Mouse (Mus musculus) heart, postnatal 0 days (tissue): ENCODE measurements at regions not wholly inside any gene's neighbourhood (a gene's known extent, or its start where the extent isn't known, plus 50 kb on each side); places are given as distances from the start of the nearest gene placed in this dataset.

Experiments used
- ATAC-seq: fragments of 200-750 bp; cut with Nextera tagmentation; 2 replicates; pipeline ENCODE4 v1.8.0; 2017; ENCODE audit warnings: low read depth, moderate number of reproducible peaks, moderate library complexity; ENCODE audit not compliant: insufficient read depth
- DNase-seq: peaks from one replicate; pipeline ENCODE4 v3.0.0-alpha.2; 2016; ENCODE audit warnings: low spot score
- H3K27ac ChIP-seq: fragments of 300-500 bp; sonication (generic); 2 replicates; pipeline ENCODE4 v1.5.1; 2014; ENCODE audit warnings: low read depth, mild to moderate bottlenecking
- H3K27me3 ChIP-seq: fragments of 300-500 bp; sonication (generic); 2 replicates; pipeline ENCODE4 v1.6.1; 2014; ENCODE audit warnings: low read length, mixed read lengths; ENCODE audit not compliant: control insufficient read depth, insufficient read depth
- H3K36me3 ChIP-seq: fragments of 300-500 bp; sonication (generic); replicated peaks from 2 replicates; pipeline ENCODE4 v1.6.1; 2014; ENCODE audit warnings: low read length, mixed read lengths; ENCODE audit not compliant: control insufficient read depth, insufficient read depth
- H3K4me1 ChIP-seq: fragments of 300-500 bp; sonication (generic); 2 replicates; pipeline ENCODE4 v1.6.1; 2014; ENCODE audit warnings: antibody characterized with exemption; ENCODE audit not compliant: control insufficient read depth, insufficient read depth
- H3K4me2 ChIP-seq: fragments of 300-500 bp; sonication (generic); 2 replicates; pipeline ENCODE4 v1.6.1; 2014; ENCODE audit warnings: low read depth, mild to moderate bottlenecking, low read length, moderate library complexity
- H3K4me3 ChIP-seq: fragments of 300-500 bp; sonication (generic); 2 replicates; pipeline ENCODE4 v1.5.1; 2014; ENCODE audit warnings: low read depth, low read length
- H3K9ac ChIP-seq: fragments of 300-500 bp; sonication (generic); replicated peaks from 2 replicates; pipeline ENCODE4 v1.6.1; 2014; ENCODE audit warnings: low read depth, low read length, mixed read lengths
- H3K9me3 ChIP-seq: fragments of 300-500 bp; sonication (generic); replicated peaks from 2 replicates; pipeline ENCODE4 v1.6.1; 2016; ENCODE audit warnings: low read length; ENCODE audit not compliant: control insufficient read depth
- CTCF ChIP-seq: IDR thresholded peaks from 2 replicates; pipeline ENCODE4 v1.5.1; 2016; ENCODE audit warnings: antibody characterized with exemption, control low read depth, low read depth
- EP300 ChIP-seq: IDR thresholded peaks from 2 replicates; pipeline ENCODE4 v1.6.1; 2016; ENCODE audit warnings: antibody characterized with exemption, low read depth
- WGBS: fragments of 180-500 bp; shearing (Covaris S2); extraction: QIAGEN DNeasy Blood & Tissue Kit; methylation state at CpG from one replicate; pipeline ENCODE4 v1.1.7; 2014; 5-methylcytosine and 5-hydroxymethylcytosine counted together

- ATAC-seq (no peak), DNase-seq (no peak)
- Histone ChIP-seq H3K4me1 (no peaks in the 10 kb centered on the region), H3K9me3 (no peaks in the 10 kb centered on the region), H3K36me3 (no peaks in the 10 kb centered on the region), H3K27me3 (no peaks in the 10 kb centered on the region), H3K27ac (no peak overlapping the region), H3K9ac (no peak overlapping the region), H3K4me3 (no peak overlapping the region), H3K4me2 (no peak overlapping the region)
- 52% methylated on average over 1 of the region's 1 CpGs for WGBS
- no peak for TF ChIP-seq CTCF
- TF ChIP-seq EP300: no peak
These were observed 113.0 kb downstream of the Tent5c start for GRCm38 (mm10) chr3:100376162-100376561.

GRCm38 (mm10) chr3:100366884-100367840 is 122.0 kb downstream of the Tent5c start:
- Histone ChIP-seq H3K36me3 (no peaks in the 10 kb centered on the region), H3K4me1 (no peaks in the 10 kb centered on the region), H3K27ac (no peak overlapping the region), H3K4me2 (no peak overlapping the region), H3K9me3 (no peaks in the 10 kb centered on the region), H3K27me3 (no peaks in the 10 kb centered on the region), H3K9ac (no peak overlapping the region), H3K4me3 (no peak overlapping the region)
- TF ChIP-seq CTCF (no peak), EP300 (no peak)
- DNase-seq (no peak), ATAC-seq (no peak)
- WGBS: 40% methylated on average over 7 of the region's 7 CpGs

- H3K9me3 ChIP-seq: no peaks in the 10 kb centered on the region
- WGBS: 93% methylated on average over 3 of the region's 3 CpGs
- no peak overlapping the region for H3K4me3 ChIP-seq
- H3K9ac ChIP-seq: no peak overlapping the region
- no peaks in the 10 kb centered on the region for H3K27me3 ChIP-seq
- no peak overlapping the region for H3K4me2 ChIP-seq
- no peaks in the 10 kb centered on the region for H3K4me1 ChIP-seq
- no peak overlapping the region for H3K27ac ChIP-seq
- H3K36me3 ChIP-seq: no peaks in the 10 kb centered on the region
- ATAC-seq (no peak), DNase-seq (no peak)
- TF ChIP-seq CTCF: no peak
These were observed 122.7 kb downstream of the Tent5c start for GRCm38 (mm10) chr3:100366447-100366846.

DNA sequence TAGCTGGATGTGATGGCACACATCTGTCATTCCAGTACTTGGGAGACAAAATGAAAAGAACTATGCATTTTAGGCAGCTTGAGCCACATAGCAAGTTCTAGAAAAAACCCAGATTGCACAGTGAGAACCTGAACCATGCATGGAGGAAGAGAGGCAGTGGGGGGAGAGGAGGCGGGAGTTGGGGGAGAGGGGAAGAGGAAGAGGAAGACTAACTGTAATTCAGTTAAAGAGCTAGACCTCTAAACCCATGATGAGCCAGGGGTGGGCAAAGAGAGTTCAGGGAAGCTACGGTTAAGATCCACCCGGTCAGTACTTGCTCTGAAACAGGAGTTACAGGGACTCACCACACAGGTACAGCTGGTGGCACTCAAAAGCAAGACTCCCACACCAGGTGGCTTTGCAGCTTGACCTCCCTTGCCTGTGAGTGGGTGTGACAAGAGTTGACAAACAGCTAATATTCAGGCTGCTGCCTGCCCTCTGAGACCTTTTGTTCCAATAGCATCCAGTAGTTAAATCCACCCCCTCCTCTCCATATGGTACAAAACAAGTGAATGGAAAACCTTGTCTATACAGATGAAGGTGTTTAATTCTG is 123.7 kb downstream of the Tent5c start:
- ATAC-seq: no peak
- TF ChIP-seq CTCF (no peak), EP300 (no peak)
- Histone ChIP-seq H3K4me2 (no peak overlapping the region), H3K4me3 (no peak overlapping the region), H3K27ac (no peak overlapping the region), H3K9me3 (no peaks in the 10 kb centered on the region), H3K4me1 (no peaks in the 10 kb centered on the region), H3K27me3 (no peaks in the 10 kb centered on the region), H3K36me3 (no peaks in the 10 kb centered on the region), H3K9ac (no peak overlapping the region)
- 66% methylated on average over 3 of the region's 3 CpGs for WGBS
- DNase-seq: no peak

- no peak overlapping the region for H3K27ac ChIP-seq
- WGBS: 82% methylated on average over 2 of the region's 2 CpGs
- no peak for ATAC-seq
- TF ChIP-seq CTCF: no peak
- no peak for TF ChIP-seq EP300
- no peak overlapping the region for H3K9ac ChIP-seq
- H3K4me2 ChIP-seq: no peak overlapping the region
- H3K4me1 ChIP-seq: no peaks in the 10 kb centered on the region
- no peaks in the 10 kb centered on the region for H3K27me3 ChIP-seq
- no peak for DNase-seq
- H3K9me3 ChIP-seq: no peaks in the 10 kb centered on the region
- H3K4me3 ChIP-seq: no peak overlapping the region
- no peaks in the 10 kb centered on the region for H3K36me3 ChIP-seq
These were observed 124.4 kb downstream of the Tent5c start for GRCm38 (mm10) chr3:100364706-100365105.

DNA sequence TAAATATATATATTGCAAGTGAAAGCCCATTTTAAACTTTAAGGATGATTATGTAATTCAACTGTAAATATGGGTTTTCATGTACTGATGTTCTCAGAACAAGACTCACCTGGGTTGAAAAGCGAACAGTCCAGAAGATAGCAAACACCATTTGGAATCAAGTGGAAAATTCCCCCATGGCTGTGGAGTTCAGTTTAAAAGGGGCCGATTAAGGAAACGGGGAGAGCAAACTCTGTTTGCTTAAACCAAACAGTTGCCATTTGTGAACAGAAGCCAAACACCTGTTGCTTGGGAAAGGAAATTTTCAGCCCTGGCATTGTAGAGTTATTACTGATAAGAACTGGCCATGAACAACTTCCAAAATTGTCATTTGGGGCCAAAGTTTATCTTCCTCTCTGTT is 126.1 kb downstream of the Tent5c start:
- DNase-seq: no peak
- Histone ChIP-seq H3K27ac (no peak overlapping the region), H3K4me3 (no peak overlapping the region), H3K36me3 (no peaks in the 10 kb centered on the region), H3K4me2 (no peak overlapping the region), H3K9me3 (no peaks in the 10 kb centered on the region), H3K27me3 (no peaks in the 10 kb centered on the region), H3K4me1 (no peaks in the 10 kb centered on the region), H3K9ac (no peak overlapping the region)
- WGBS: 72% methylated on average over 3 of the region's 3 CpGs
- TF ChIP-seq CTCF (no peak), EP300 (no peak)
- no peak for ATAC-seq
